Comparison of ENCODE assay signal across 8 mouse cellular contexts in the genomic region with DNA sequence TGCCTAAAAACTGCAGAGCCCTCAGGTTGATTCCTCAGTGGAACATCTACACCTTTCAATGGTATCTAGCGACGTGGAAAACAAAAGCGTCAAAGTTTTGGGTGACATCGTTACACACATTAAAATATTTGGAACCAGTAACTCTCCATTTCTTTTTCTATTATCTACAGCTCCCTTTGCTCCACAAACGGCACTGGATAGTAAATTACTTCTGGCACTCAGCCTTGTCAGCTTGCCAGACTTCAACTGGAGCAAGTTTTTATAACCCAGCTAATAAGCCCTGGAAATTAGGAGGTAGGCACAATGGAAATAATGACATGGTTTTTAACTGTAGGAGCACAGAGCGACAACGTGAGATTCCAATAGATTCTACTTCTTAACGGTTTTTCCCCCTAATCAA. TPM values are rescaled to one million over a fixed set of nuclear protein-coding genes. Genes with fewer than 3 reads are reported as not detected.
DNase-seq lines count a peak whose midpoint lies in the region; ATAC-seq and TF ChIP-seq lines count a peak whose summit lies in the region.

No protein-coding gene starts in this region.

- TF ChIP-seq EP300 in heart, adult 2 months (IDR thresholded peaks at IDR 0.05; ENCODE audit: insufficient read depth, low read depth, low read length): no peak

- no peaks in the 10 kb centered on the region for H3K4me1 ChIP-seq in heart, adult 2 months (ENCODE audit: control insufficient read depth, insufficient read depth, low read length)
- peaks cover 5% of the 10 kb centered on the region for H3K4me1 ChIP-seq in midbrain, embryonic 11.5 days (ENCODE audit: control insufficient read depth, insufficient read depth, low read length)

- no peak overlapping the region for H3K4me3 ChIP-seq in heart, adult 2 months
- no peak overlapping the region for H3K4me3 ChIP-seq in midbrain, embryonic 11.5 days (ENCODE audit: low read depth, low read length)

- H3K27ac ChIP-seq in heart, adult 2 months: no peak overlapping the region
- no peak overlapping the region for H3K27ac ChIP-seq in midbrain, embryonic 11.5 days (ENCODE audit: low read depth, low read length)

- H3K9ac ChIP-seq in heart, adult 2 months (ENCODE audit: low read depth, low read length): no peak overlapping the region
- no peak overlapping the region for H3K9ac ChIP-seq in midbrain, embryonic 11.5 days (ENCODE audit: low read length)

- intact Hi-C loops in heart, adult 2 months (cut with DNase I): no loop called here

- no peak for TF ChIP-seq POLR2A in heart, adult 2 months (IDR thresholded peaks at IDR 0.05; ENCODE audit: insufficient read depth, low read depth, low read length)

- peak; percentile 47 for DNase-seq in heart, postnatal 4 days
- DNase-seq in heart, adult 2 months: no peak
- peak; percentile 66 for DNase-seq in Muller cell, postnatal 12 days (ENCODE audit: inconsistent ontology term)
- peak; percentile 55 to 71 for DNase-seq in adrenal gland, postnatal 36 days
- DNase-seq in layer of hippocampus, postnatal 36 days: peak; percentile 24 to 28
- no peak for DNase-seq in embryo, embryonic 9.5 days (ENCODE audit: extremely low spot score)
- no peak for DNase-seq in midbrain, embryonic 11.5 days (ENCODE audit: low spot score, missing footprints)
- no peak for DNase-seq in thymus, postnatal 0 days (ENCODE audit: low spot score)

- no peak for TF ChIP-seq CTCF in heart, adult 2 months (IDR thresholded peaks at IDR 0.05)

- no peak overlapping the region for H3K4me2 ChIP-seq in midbrain, embryonic 11.5 days

- 31% methylated on average over 8 of the region's 8 CpGs for WGBS in heart, adult 2 months
- WGBS in midbrain, embryonic 11.5 days: 80% methylated on average over 8 of the region's 8 CpGs

- no peaks in the 10 kb centered on the region for H3K79me2 ChIP-seq in heart, adult 2 months (replicated peaks; ENCODE audit: control insufficient read depth, insufficient read depth, low read length)

- H3K9me3 ChIP-seq in midbrain, embryonic 11.5 days (ENCODE audit: control insufficient read depth, low read length): no peaks in the 10 kb centered on the region

- ATAC-seq in midbrain, embryonic 11.5 days (ENCODE audit: low FRiP score): no peak

- H3K27me3 ChIP-seq in heart, adult 2 months (ENCODE audit: control insufficient read depth, insufficient read depth, low read length): no peaks in the 10 kb centered on the region
- H3K27me3 ChIP-seq in midbrain, embryonic 11.5 days (ENCODE audit: control insufficient read depth, insufficient read depth, low read length): no peaks in the 10 kb centered on the region

- H3K36me3 ChIP-seq in heart, adult 2 months (ENCODE audit: control insufficient read depth, insufficient read depth, low read length): no peaks in the 10 kb centered on the region
- no peaks in the 10 kb centered on the region for H3K36me3 ChIP-seq in midbrain, embryonic 11.5 days (ENCODE audit: control insufficient read depth, insufficient read depth, low read length)

RNA-seq across cellular contexts. Expression of a gene that starts 3.7 kb away (rescaled TPM):
- 10 to 100 TPM; 29.4 to 29.5 TPM for total RNA-seq in heart, postnatal 4 days (2021)
- 10 to 100 TPM; 25.5 to 26.6 TPM for total RNA-seq in heart, adult 2 months (2021)
- polyA plus RNA-seq in heart, adult 2 months (2012; rRNA removed): 5.9 and 11.7 TPM in 2 replicates
- 10 to 100 TPM; 39.8 to 41.7 TPM for total RNA-seq in adrenal gland, postnatal 36 days (2021)
- 10 to 100 TPM; 30.9 to 35.7 TPM for total RNA-seq in layer of hippocampus, postnatal 36 days (2021)
- polyA plus RNA-seq in midbrain, embryonic 11.5 days (2014; fragmentation: Nextera tagmentation; extraction: Ambion mirVana): 89.0 and 98.6 TPM in 2 replicates
- polyA plus RNA-seq in thymus, postnatal 0 days (2015; fragmentation: Nextera tagmentation; extraction: Ambion mirVana): 58.3 and 60.7 TPM in 2 replicates

RNA-seq across cellular contexts. Expression of a gene that starts 27.0 kb away (rescaled TPM):
- total RNA-seq in heart, postnatal 4 days (2021): 10 to 100 TPM; 53.0 to 58.9 TPM
- 10 to 100 TPM; 23.9 to 26.7 TPM for total RNA-seq in heart, adult 2 months (2021)
- 3.7 and 7.8 TPM in 2 replicates for polyA plus RNA-seq in heart, adult 2 months (2012; rRNA removed)
- total RNA-seq in adrenal gland, postnatal 36 days (2021): 10 to 100 TPM; 44.1 to 56.8 TPM
- total RNA-seq in layer of hippocampus, postnatal 36 days (2021): 10 to 100 TPM; 39.1 to 41.2 TPM
- polyA plus RNA-seq in midbrain, embryonic 11.5 days (2014; fragmentation: Nextera tagmentation; extraction: Ambion mirVana): 28.4 and 30.0 TPM in 2 replicates
- 33.4 and 44.3 TPM in 2 replicates for polyA plus RNA-seq in thymus, postnatal 0 days (2015; fragmentation: Nextera tagmentation; extraction: Ambion mirVana)

Comparison
In these comparisons a context has a peak if more than half of its experiments do, and no peak if none do; other contexts are left out.
1. DNase-seq: peak in heart, postnatal 4 days (single experiment), Muller cell, postnatal 12 days (single experiment), adrenal gland, postnatal 36 days (2 of 2) and layer of hippocampus, postnatal 36 days (2 of 2); none in heart, adult 2 months (0 of 2), embryo, embryonic 9.5 days (single experiment), midbrain, embryonic 11.5 days (single experiment) and thymus, postnatal 0 days (single experiment).